Mouse (Mus musculus): ENCODE results near the gene Galnt7.

DNA sequence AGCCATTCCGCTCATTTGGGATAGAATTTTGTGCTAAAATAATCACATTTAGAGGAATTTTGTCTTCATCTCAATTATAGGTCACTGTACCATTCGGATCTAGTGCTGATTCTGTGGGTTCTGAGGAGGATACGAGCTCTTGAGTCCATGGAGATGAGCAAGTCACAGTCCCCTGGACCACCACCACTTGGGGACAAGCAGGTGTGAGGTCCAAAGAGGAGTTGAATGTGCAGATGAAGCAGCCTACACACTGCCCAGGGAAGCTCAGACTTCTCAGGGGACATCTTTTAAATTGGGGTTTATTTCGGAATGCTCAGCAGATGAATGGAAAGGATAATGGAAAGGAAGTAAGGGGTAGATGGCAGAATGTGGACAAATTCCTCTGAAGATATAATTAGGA, 119.7 kb downstream of the Galnt7 start:
- no peak for TF ChIP-seq CTCF (IDR thresholded peaks at IDR 0.05; ENCODE audit: low read depth)
- no peak for TF ChIP-seq EP300 (IDR thresholded peaks at IDR 0.05; ENCODE audit: low read depth)
